Comparison of ENCODE assay signal across 10 mouse cellular contexts in the genomic region with DNA sequence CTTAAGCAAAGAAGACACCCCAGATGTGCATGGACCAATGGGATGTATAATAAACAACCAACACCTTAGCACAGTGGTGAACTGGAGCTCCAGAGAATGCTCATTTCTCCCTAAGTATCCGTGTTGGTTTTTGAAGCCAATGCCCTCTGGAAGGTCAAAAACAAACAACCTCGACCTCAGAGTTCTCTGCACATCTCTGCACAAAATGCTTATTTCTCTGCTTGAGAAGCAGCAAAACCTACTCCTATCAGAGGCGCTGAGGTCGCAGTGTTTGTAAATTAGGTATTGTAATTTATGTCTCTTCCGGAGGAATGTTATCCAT. TPM values are rescaled to one million over a fixed set of nuclear protein-coding genes. Genes with fewer than 3 reads are reported as not detected.
DNase-seq lines count a peak whose midpoint lies in the region; ATAC-seq and TF ChIP-seq lines count a peak whose summit lies in the region.
"Had no signal": no experiment of that assay in that cellular context is flagged by ENCODE, and none has a peak within 500 bp of the region (broad histone marks: within the 10 kb centered on the region; RNA-seq: fewer than 3 reads in every experiment).

No protein-coding gene starts in this region.

- 5% methylated on average over 5 of the region's 5 CpGs for WGBS in kidney, embryonic 14.5 days
- 13% methylated on average over 5 of the region's 5 CpGs for WGBS in embryonic facial prominence, embryonic 14.5 days
- 7% methylated on average over 5 of the region's 5 CpGs for WGBS in midbrain, postnatal 0 days

- peaks cover 7% of the 10 kb centered on the region; the same call in 1 of the 2 replicates for H3K4me1 ChIP-seq in kidney, embryonic 14.5 days (ENCODE audit: control insufficient read depth, insufficient read depth, low read length)
- H3K4me1 ChIP-seq in embryonic facial prominence, embryonic 14.5 days (ENCODE audit: control insufficient read depth, insufficient read depth, low read length), result 0 out of 2 replicates have a peak, but pooled peaks cover 3% of the 10 kb centered on the region
- peaks cover 10% of the 10 kb centered on the region for H3K4me1 ChIP-seq in midbrain, postnatal 0 days (ENCODE audit: insufficient read depth, low read length)

- 0 out of 2 replicates have a peak, but pooled peaks cover 5% of the 10 kb centered on the region for H3K27me3 ChIP-seq in kidney, embryonic 14.5 days (ENCODE audit: control insufficient read depth, insufficient read depth, low read length)
- peaks cover 21% of the 10 kb centered on the region for H3K27me3 ChIP-seq in embryonic facial prominence, embryonic 14.5 days (replicated peaks; ENCODE audit: control insufficient read depth, insufficient read depth, low read length)
- no peaks in the 10 kb centered on the region for H3K27me3 ChIP-seq in midbrain, postnatal 0 days (ENCODE audit: insufficient read depth, low read length)

- H3K4me2 ChIP-seq in kidney, embryonic 14.5 days (replicated peaks; ENCODE audit: low read depth, low read length), result peak overlapping the region; percentile 91
- peak overlapping the region; percentile 98 for H3K4me2 ChIP-seq in embryonic facial prominence, embryonic 14.5 days (ENCODE audit: low read depth, low read length)
- H3K4me2 ChIP-seq in midbrain, postnatal 0 days (ENCODE audit: low read depth, low read length, poor library complexity, severe bottlenecking), result peak overlapping the region; percentile 65

- TF ChIP-seq CTCF in midbrain, postnatal 0 days (IDR thresholded peaks at IDR 0.05), result no peak

- peak overlapping the region; percentile 79 for H3K4me3 ChIP-seq in kidney, embryonic 14.5 days (ENCODE audit: low read length)
- H3K4me3 ChIP-seq in embryonic facial prominence, embryonic 14.5 days (ENCODE audit: low read depth, low read length), result peak overlapping the region; percentile 74
- H3K4me3 ChIP-seq in midbrain, postnatal 0 days (ENCODE audit: low read depth, low read length), result peak overlapping the region; percentile 93
- H3K4me3 ChIP-seq: myocyte had no signal

- no peak for DNase-seq in kidney, adult 18-20 months
- no peak for DNase-seq in embryonic facial prominence, embryonic 14.5 days (ENCODE audit: low spot score)
- DNase-seq in induced T-regulatory cell, adult 2 months (ENCODE audit: low read depth), result peak; percentile 1
- peak; percentile 36 for DNase-seq in midbrain, postnatal 0 days (ENCODE audit: low spot score)
- no peak for DNase-seq in adrenal gland, adult 18-20 months (ENCODE audit: low spot score in 2 of 2)
- DNase-seq in layer of hippocampus, adult 8-10 months (ENCODE audit: low spot score in 2 of 2), result no peak
- no peak for DNase-seq in frontal cortex, postnatal 36 days (ENCODE audit: low spot score in 2 of 2)

- no peaks in the 10 kb centered on the region for H3K36me3 ChIP-seq in kidney, embryonic 14.5 days (ENCODE audit: control insufficient read depth, insufficient read depth, low read length)
- H3K36me3 ChIP-seq in embryonic facial prominence, embryonic 14.5 days (ENCODE audit: control insufficient read depth, insufficient read depth, low read length), result no peaks in the 10 kb centered on the region
- no peaks in the 10 kb centered on the region for H3K36me3 ChIP-seq in midbrain, postnatal 0 days (ENCODE audit: insufficient read depth, low read length)

- peak overlapping the region; percentile 66; the same call in 1 of the 2 replicates for H3K9ac ChIP-seq in kidney, embryonic 14.5 days (ENCODE audit: low read depth, low read length)
- H3K9ac ChIP-seq in embryonic facial prominence, embryonic 14.5 days (ENCODE audit: low read depth, low read length), result no peak overlapping the region
- H3K9ac ChIP-seq in midbrain, postnatal 0 days (replicated peaks; ENCODE audit: low read length, poor library complexity, severe bottlenecking), result peak overlapping the region; percentile 91

- H3K27ac ChIP-seq in kidney, embryonic 14.5 days (ENCODE audit: low read depth, low read length), result no peak overlapping the region
- no peak overlapping the region for H3K27ac ChIP-seq in embryonic facial prominence, embryonic 14.5 days (replicated peaks; ENCODE audit: low read depth, low read length)
- peak overlapping the region; percentile 93; the same call in 1 of the 2 replicates for H3K27ac ChIP-seq in midbrain, postnatal 0 days (ENCODE audit: low read depth, low read length)

- no peaks in the 10 kb centered on the region for H3K9me3 ChIP-seq in kidney, embryonic 14.5 days (ENCODE audit: control insufficient read depth, low read length)
- H3K9me3 ChIP-seq in embryonic facial prominence, embryonic 14.5 days (ENCODE audit: control insufficient read depth, low read length), result no peaks in the 10 kb centered on the region
- no peaks in the 10 kb centered on the region for H3K9me3 ChIP-seq in midbrain, postnatal 0 days (ENCODE audit: low read length)

- ATAC-seq in kidney, embryonic 14.5 days (ENCODE audit: low FRiP score, low TSS enrichment), result peak; percentile 4; the same call in 1 of the 2 replicates
- no peak for ATAC-seq in embryonic facial prominence, embryonic 14.5 days (ENCODE audit: low read depth)
- no peak; the same call in 1 of the 2 replicates for ATAC-seq in midbrain, postnatal 0 days (ENCODE audit: low FRiP score)

RNA-seq across cellular contexts. Expression of a gene that starts 1.0 kb away (rescaled TPM):
- polyA plus RNA-seq in kidney, embryonic 14.5 days (2014; fragmentation: Nextera tagmentation; extraction: Ambion mirVana), result 8.8 and 14.9 TPM in 2 replicates
- 3.3 and 3.7 TPM in 2 replicates for polyA plus RNA-seq in embryonic facial prominence, embryonic 14.5 days (2014; fragmentation: Nextera tagmentation; extraction: Ambion mirVana)
- 110 TPM in 2 replicates for total RNA-seq in midbrain, postnatal 0 days (2014; rRNA removed)
- polyA plus RNA-seq in midbrain, postnatal 0 days (2015; fragmentation: Nextera tagmentation; extraction: Ambion mirVana), result 63.8 and 65.2 TPM in 2 replicates
- 1 to 10 TPM; 6.0 to 7.7 TPM for total RNA-seq in adrenal gland, adult 18-20 months (2021)
- 100 to 1,000 TPM; 205 to 240 (median 219) TPM for total RNA-seq in layer of hippocampus, adult 8-10 months (2022)
- total RNA-seq: MEL had no signal
- polyA plus RNA-seq: myocyte had no signal

Comparison
In these comparisons a context has a peak if more than half of its experiments do, and no peak if none do; other contexts are left out.
1. DNase-seq: peak in induced T-regulatory cell, adult 2 months (single experiment) and midbrain, postnatal 0 days (single experiment); none in kidney, adult 18-20 months (single experiment), embryonic facial prominence, embryonic 14.5 days (single experiment), adrenal gland, adult 18-20 months (0 of 2), layer of hippocampus, adult 8-10 months (0 of 2) and frontal cortex, postnatal 36 days (0 of 2).
2. RNA of a gene that starts 1.0 kb away (total RNA-seq): 205 to 240 TPM in layer of hippocampus, adult 8-10 months and 110 TPM in midbrain, postnatal 0 days; 6.0 to 7.7 TPM in adrenal gland, adult 18-20 months; every median in the first group is over 10 times any median in the second.
3. Peak in every context shown above with its lines, with median percentiles within 50 percentile points of each other: H3K4me2 ChIP-seq and H3K4me3 ChIP-seq.